Comparison of ENCODE assay signal across 9 mouse cellular contexts in genomic region chr3:108781238-108781883, GRCm38 (mm10). TPM values are rescaled to one million over a fixed set of nuclear protein-coding genes. Genes with fewer than 3 reads are reported as not detected.
DNase-seq lines count a peak whose midpoint lies in the region; ATAC-seq lines count a peak whose summit lies in the region.
"Had no signal": no experiment of that assay in that cellular context is flagged by ENCODE, and none has a peak within 500 bp of the region (broad histone marks: within the 10 kb centered on the region; RNA-seq: fewer than 3 reads in every experiment).

No protein-coding gene starts in this region.

- no peak for ATAC-seq in hindbrain, embryonic 14.5 days (ENCODE audit: low FRiP score)
- no peak for ATAC-seq in midbrain, embryonic 14.5 days (ENCODE audit: low FRiP score, low TSS enrichment)
- no peak for ATAC-seq in erythroid progenitor cell, adult 5-6 weeks (replicated peaks; ENCODE audit: low FRiP score, poor library complexity, severe bottlenecking)

- H3K9me3 ChIP-seq in hindbrain, embryonic 10.5 days: peaks cover 9% of the 10 kb centered on the region; the same call in 1 of the 2 replicates
- H3K9me3 ChIP-seq in hindbrain, embryonic 14.5 days (ENCODE audit: control insufficient read depth, low read length): peaks cover 4% of the 10 kb centered on the region; the same call in 1 of the 2 replicates
- H3K9me3 ChIP-seq in midbrain, embryonic 14.5 days (ENCODE audit: control insufficient read depth, low read length): 0 out of 2 replicates have a peak, but pooled peaks cover 5% of the 10 kb centered on the region

- H3K4me3 ChIP-seq in hindbrain, embryonic 10.5 days: no peak overlapping the region
- H3K4me3 ChIP-seq in hindbrain, embryonic 14.5 days (replicated peaks; ENCODE audit: low read length): no peak overlapping the region
- H3K4me3 ChIP-seq in midbrain, embryonic 14.5 days (replicated peaks; ENCODE audit: low read depth, low read length): no peak overlapping the region

- peak overlapping the region; percentile 42; the same call in 1 of the 2 replicates for H3K27ac ChIP-seq in hindbrain, embryonic 10.5 days
- no peak overlapping the region for H3K27ac ChIP-seq in hindbrain, embryonic 14.5 days
- H3K27ac ChIP-seq in midbrain, embryonic 14.5 days (replicated peaks; ENCODE audit: low read depth, low read length): no peak overlapping the region

- H3K4me2 ChIP-seq in hindbrain, embryonic 14.5 days (replicated peaks): no peak overlapping the region
- H3K4me2 ChIP-seq in midbrain, embryonic 14.5 days (ENCODE audit: low read length): no peak overlapping the region

- no peaks in the 10 kb centered on the region for H3K27me3 ChIP-seq in hindbrain, embryonic 10.5 days (ENCODE audit: insufficient read depth, poor library complexity, severe bottlenecking)
- no peaks in the 10 kb centered on the region for H3K27me3 ChIP-seq in hindbrain, embryonic 14.5 days (ENCODE audit: control insufficient read depth, insufficient read depth, low read length)
- H3K27me3 ChIP-seq in midbrain, embryonic 14.5 days (ENCODE audit: control insufficient read depth, insufficient read depth, low read length): no peaks in the 10 kb centered on the region

- WGBS in hindbrain, embryonic 10.5 days: 61% methylated on average over 10 of the region's 10 CpGs
- WGBS in hindbrain, embryonic 14.5 days: 57% methylated on average over 10 of the region's 10 CpGs
- 58% methylated on average over 10 of the region's 10 CpGs for WGBS in midbrain, embryonic 14.5 days

- H3K9ac ChIP-seq in hindbrain, embryonic 14.5 days: no peak overlapping the region
- H3K9ac ChIP-seq in midbrain, embryonic 14.5 days (replicated peaks; ENCODE audit: low read length): no peak overlapping the region

- H3K4me1 ChIP-seq in hindbrain, embryonic 10.5 days (replicated peaks): peaks cover 14% of the 10 kb centered on the region
- no peaks in the 10 kb centered on the region for H3K4me1 ChIP-seq in hindbrain, embryonic 14.5 days (replicated peaks; ENCODE audit: control insufficient read depth, insufficient read depth, low read length)
- H3K4me1 ChIP-seq in midbrain, embryonic 14.5 days (ENCODE audit: control insufficient read depth, insufficient read depth, low read length): peaks cover 4% of the 10 kb centered on the region; the same call in 1 of the 2 replicates

- H3K36me3 ChIP-seq in hindbrain, embryonic 10.5 days: no peaks in the 10 kb centered on the region
- H3K36me3 ChIP-seq in hindbrain, embryonic 14.5 days (replicated peaks; ENCODE audit: control insufficient read depth, insufficient read depth): no peaks in the 10 kb centered on the region
- no peaks in the 10 kb centered on the region for H3K36me3 ChIP-seq in midbrain, embryonic 14.5 days (ENCODE audit: control insufficient read depth, insufficient read depth, low read length)

- DNase-seq in hindbrain, embryonic 10.5 days (ENCODE audit: low spot score): peak; percentile 23
- DNase-seq in hindbrain, embryonic 14.5 days (ENCODE audit: low spot score): no peak
- peak; percentile 94 for DNase-seq in NIH3T3 (ENCODE audit: low read depth)
- peak; percentile 26 for DNase-seq in gastrocnemius, postnatal 25 days
- peak; percentile 50 to 56 for DNase-seq in left cerebral cortex, adult 18-20 months (ENCODE audit: low spot score in 2 of 2)
- DNase-seq in midbrain, embryonic 14.5 days: peak; percentile 31
- no peak for DNase-seq in cerebellum, adult 11-12 months

RNA-seq across cellular contexts. Expression of gene Aknad1, which starts 41.9 kb away (rescaled TPM):
- 0.04 TPM in 1 of 2 replicates, not detected in the other for polyA plus RNA-seq in hindbrain, embryonic 10.5 days (2016; fragmentation: Nextera tagmentation; extraction: Ambion mirVana)
- polyA plus RNA-seq in hindbrain, embryonic 14.5 days (2014; fragmentation: Nextera tagmentation; extraction: Ambion mirVana): not detected in 2 replicates
- under 1 TPM; 0.19 to 0.20 TPM for total RNA-seq in gastrocnemius, postnatal 25 days (2021)
- under 1 TPM in 1 of 2 experiments, not detected in 1; 0.12 TPM for total RNA-seq in left cerebral cortex, adult 18-20 months (2021)
- not detected in 2 replicates for polyA plus RNA-seq in midbrain, embryonic 14.5 days (2014; fragmentation: Nextera tagmentation; extraction: Ambion mirVana)
- total RNA-seq in erythroid progenitor cell, adult 5-6 weeks (2015; ENCODE audit: low replicate concordance): 0.42 and 1.1 TPM in 2 replicates
- 4.7 TPM in 1 of 2 replicates, not detected in the other for total RNA-seq in erythroid progenitor cell, adult 5-6 weeks (2017; ENCODE audit: low replicate concordance)
- polyA plus RNA-seq: small intestine, adult 2 months had no signal

RNA-seq across cellular contexts. Expression of gene Stxbp3, which starts 59.0 kb away (rescaled TPM):
- 18.9 and 26.1 TPM in 2 replicates for polyA plus RNA-seq in hindbrain, embryonic 10.5 days (2016; fragmentation: Nextera tagmentation; extraction: Ambion mirVana)
- polyA plus RNA-seq in hindbrain, embryonic 14.5 days (2014; fragmentation: Nextera tagmentation; extraction: Ambion mirVana): 14.5 and 17.9 TPM in 2 replicates
- total RNA-seq in gastrocnemius, postnatal 25 days (2021): 10 to 100 TPM; 23.5 to 26.4 TPM
- total RNA-seq in left cerebral cortex, adult 18-20 months (2021): 10 to 100 TPM; 19.3 to 19.9 TPM
- 12.4 and 16.0 TPM in 2 replicates for polyA plus RNA-seq in midbrain, embryonic 14.5 days (2014; fragmentation: Nextera tagmentation; extraction: Ambion mirVana)
- total RNA-seq in erythroid progenitor cell, adult 5-6 weeks (2015; ENCODE audit: low replicate concordance): 32.8 and 49.9 TPM in 2 replicates
- total RNA-seq in erythroid progenitor cell, adult 5-6 weeks (2017; ENCODE audit: low replicate concordance): 33.5 and 51.2 TPM in 2 replicates

RNA-seq across cellular contexts. Expression of gene Gpsm2, which starts 59.3 kb away (rescaled TPM):
- polyA plus RNA-seq in hindbrain, embryonic 10.5 days (2016; fragmentation: Nextera tagmentation; extraction: Ambion mirVana): 87.7 and 88.5 TPM in 2 replicates
- polyA plus RNA-seq in hindbrain, embryonic 14.5 days (2014; fragmentation: Nextera tagmentation; extraction: Ambion mirVana): 22.7 and 24.2 TPM in 2 replicates
- 1 to 10 TPM; 4.4 to 4.7 TPM for total RNA-seq in gastrocnemius, postnatal 25 days (2021)
- total RNA-seq in left cerebral cortex, adult 18-20 months (2021): 10 to 100 TPM; 14.7 to 18.8 TPM
- polyA plus RNA-seq in midbrain, embryonic 14.5 days (2014; fragmentation: Nextera tagmentation; extraction: Ambion mirVana): 13.1 and 31.3 TPM in 2 replicates
- 207 and 218 TPM in 2 replicates for total RNA-seq in erythroid progenitor cell, adult 5-6 weeks (2015; ENCODE audit: low replicate concordance)
- 236 and 282 TPM in 2 replicates for total RNA-seq in erythroid progenitor cell, adult 5-6 weeks (2017; ENCODE audit: low replicate concordance)

Comparison
In these comparisons a context has a peak if more than half of its experiments do, and no peak if none do; other contexts are left out.
1. DNase-seq: peak in hindbrain, embryonic 10.5 days (single experiment), NIH3T3 (single experiment), gastrocnemius, postnatal 25 days (single experiment), left cerebral cortex, adult 18-20 months (2 of 2) and midbrain, embryonic 14.5 days (single experiment); none in hindbrain, embryonic 14.5 days (single experiment) and cerebellum, adult 11-12 months (single experiment).
2. RNA of gene Gpsm2, which starts 59.3 kb away (total RNA-seq): 207 to 282 TPM in erythroid progenitor cell, adult 5-6 weeks; 14.7 to 18.8 TPM in left cerebral cortex, adult 18-20 months and 4.4 to 4.7 TPM in gastrocnemius, postnatal 25 days; every median in the first group is over 10 times any median in the second.